Mouse (Mus musculus): ENCODE results near the gene Tmem121b. TPM values are rescaled to one million over a fixed set of nuclear protein-coding genes. Genes with fewer than 3 reads are reported as not detected.

Tmem121b gene
- total RNA-seq, 2 experiments from 2014 or later = 37.4 to 40.7 TPM

DNA sequence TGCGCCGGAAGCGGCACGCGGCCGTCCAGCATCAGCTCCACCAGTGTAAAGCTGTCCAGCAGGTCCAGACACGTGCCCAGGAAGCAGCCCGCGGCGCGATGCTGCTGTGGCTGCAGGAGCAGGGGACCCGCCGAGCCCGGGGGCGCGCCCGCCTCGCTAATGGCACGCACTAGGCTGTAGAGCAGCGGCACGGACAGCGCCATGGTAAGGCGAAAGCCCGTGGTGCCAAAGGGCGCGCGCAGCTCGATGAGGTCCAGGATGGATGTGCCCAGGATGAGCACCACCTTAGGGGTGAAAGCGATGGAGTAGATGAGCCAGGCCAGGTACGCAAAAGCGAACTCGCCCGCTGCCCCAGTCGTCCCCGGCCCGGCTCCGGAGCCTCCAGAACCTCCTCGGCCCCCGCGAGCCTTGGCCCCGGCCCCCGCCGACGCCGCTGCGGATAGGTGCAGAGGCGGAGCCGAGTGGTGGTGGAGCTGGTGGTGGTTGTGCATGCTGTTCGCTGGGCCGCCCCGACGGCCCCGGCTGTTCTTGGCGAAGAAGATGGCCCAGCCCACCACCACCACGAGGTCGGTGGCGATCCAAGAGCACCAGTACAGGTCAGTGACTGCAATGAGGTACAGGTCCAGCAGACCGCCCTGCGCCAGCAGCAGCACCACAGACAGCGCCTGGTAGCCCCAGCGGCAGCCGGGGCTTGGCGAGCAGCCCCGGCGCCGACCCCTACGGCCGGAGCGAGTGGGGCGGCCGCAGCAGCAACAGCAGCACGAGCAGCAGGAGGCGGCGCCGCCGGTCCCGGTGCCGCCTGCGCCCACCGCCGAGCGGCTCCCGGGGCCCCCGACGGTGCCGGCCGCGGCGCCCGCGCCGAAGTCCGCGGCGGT lies 871 bp downstream of the Tmem121b start:
- DNase-seq (ENCODE audit: low spot score in 2 of 2) = peak in 1 of 2 experiments; percentile 40

GRCm38 (mm10) chr6:120491862-120492498 lies 1.6 kb downstream of the Tmem121b start:
- no peak for DNase-seq (ENCODE audit: low spot score in 2 of 2)

GRCm38 (mm10) chr6:120491064-120491463 lies 2.5 kb downstream of the Tmem121b start:
- DNase-seq (ENCODE audit: low spot score in 2 of 2) = no peak

DNA sequence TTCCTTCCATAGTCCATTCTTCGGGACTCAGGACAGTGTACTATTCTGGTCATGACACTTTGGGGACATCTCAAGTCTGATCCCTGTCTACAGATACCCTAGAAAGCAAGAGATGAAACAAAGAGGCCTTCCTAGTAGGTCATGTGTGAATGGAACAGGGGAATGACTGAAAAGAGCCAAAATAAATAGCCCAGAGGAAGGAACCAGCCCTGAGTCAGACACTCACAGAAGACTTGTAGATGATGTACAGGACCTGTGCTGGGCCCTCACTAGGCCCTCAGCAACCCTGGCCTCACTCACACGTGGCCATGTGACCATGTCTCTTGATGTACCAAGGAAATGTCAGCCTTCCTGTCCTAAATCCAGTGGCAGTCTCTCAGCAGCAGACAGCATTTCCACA lies 4.1 kb downstream of the Tmem121b start:
- no peak for DNase-seq (ENCODE audit: low spot score in 2 of 2)

GRCm38 (mm10) chr6:120488647-120489046 lies 5.0 kb downstream of the Tmem121b start:
- DNase-seq (ENCODE audit: low spot score in 2 of 2) = peak in 1 of 2 experiments; percentile 65

DNA sequence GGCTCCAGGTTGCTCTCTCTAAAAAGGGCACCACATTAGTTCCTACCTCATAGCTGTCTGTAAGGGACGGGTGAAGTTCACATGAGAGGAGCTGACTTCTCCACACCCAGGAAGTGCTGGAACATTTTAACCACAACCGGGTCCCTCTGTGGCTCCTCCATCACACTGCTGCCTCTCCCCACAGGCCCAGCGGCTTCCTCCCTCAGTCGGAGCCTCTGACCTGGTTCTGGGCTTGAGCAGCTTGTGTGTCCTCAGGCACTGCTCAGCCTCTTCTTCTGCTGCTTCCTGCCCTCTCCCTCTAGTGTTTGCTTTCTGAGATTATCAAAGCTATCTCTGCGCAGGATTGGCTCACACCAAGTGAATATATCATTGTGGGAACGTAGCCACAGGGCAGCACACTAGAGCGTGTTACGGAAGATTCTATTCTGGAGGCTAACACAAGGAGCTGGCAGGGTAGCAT lies 7.5 kb downstream of the Tmem121b start:
- no peak for DNase-seq (ENCODE audit: low spot score in 2 of 2)

DNA sequence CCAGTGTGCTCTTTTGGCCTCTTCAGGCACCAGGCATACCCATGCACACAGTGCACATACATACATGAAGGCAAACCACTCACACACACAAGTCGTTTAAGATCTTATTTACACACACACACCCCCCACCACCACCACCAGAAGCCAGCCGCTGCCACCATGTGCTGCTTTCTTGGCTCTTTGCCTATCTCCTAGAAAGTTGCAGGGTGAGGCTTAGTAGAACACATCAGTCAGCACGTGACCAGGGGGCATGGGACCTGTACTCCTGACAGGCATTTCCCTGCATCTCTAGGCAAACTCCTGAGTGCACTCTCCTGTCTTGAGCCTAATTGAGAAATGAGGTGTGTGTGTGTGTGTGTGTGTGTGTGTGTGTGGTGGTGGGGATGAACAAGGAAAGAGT lies 8.6 kb downstream of the Tmem121b start:
- no peak for DNase-seq (ENCODE audit: low spot score in 2 of 2)

GRCm38 (mm10) chr6:120483211-120483626 lies 10.4 kb downstream of the Tmem121b start:
- peak in 1 of 2 experiments; percentile 68 for DNase-seq (ENCODE audit: low spot score in 2 of 2)

GRCm38 (mm10) chr6:120482756-120483155 lies 10.9 kb downstream of the Tmem121b start:
- DNase-seq (ENCODE audit: low spot score in 2 of 2) = no peak

- DNase-seq (ENCODE audit: low spot score in 2 of 2) = no peak
Measured at GRCm38 (mm10) chr6:120482021-120482420, 11.6 kb downstream of the Tmem121b start.

DNA sequence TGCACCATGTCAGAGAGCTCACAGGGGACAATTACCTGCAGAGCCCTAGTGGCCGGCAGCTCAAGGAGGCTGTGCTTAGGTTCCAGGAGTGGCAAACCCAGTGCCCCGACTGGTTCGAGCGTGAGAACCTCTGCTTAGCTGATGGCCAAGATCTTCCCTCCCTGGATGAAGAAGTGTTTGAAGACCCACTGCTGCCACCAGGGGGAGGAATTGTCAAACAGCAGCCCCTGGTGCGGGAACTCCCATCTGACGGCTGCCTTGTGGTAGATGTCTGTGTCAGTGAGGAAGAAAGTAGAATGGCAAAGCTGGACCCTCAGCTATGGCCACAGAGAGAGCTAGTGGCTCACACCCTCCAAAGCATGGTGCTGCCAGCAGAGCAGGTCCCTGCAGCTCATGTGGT lies 12.1 kb downstream of the Tmem121b start:
- no peak for DNase-seq (ENCODE audit: low spot score in 2 of 2)

- peak; percentile 64 to 76 for DNase-seq (ENCODE audit: low spot score in 2 of 2)
Measured at GRCm38 (mm10) chr6:120480361-120480760, 13.2 kb downstream of the Tmem121b start.

- DNase-seq (ENCODE audit: low spot score in 2 of 2) = no peak
Measured at GRCm38 (mm10) chr6:120479302-120479701, 14.3 kb downstream of the Tmem121b start.

GRCm38 (mm10) chr6:120475288-120475687 lies 18.3 kb downstream of the Tmem121b start:
- no peak for DNase-seq (ENCODE audit: low spot score in 2 of 2)

DNA sequence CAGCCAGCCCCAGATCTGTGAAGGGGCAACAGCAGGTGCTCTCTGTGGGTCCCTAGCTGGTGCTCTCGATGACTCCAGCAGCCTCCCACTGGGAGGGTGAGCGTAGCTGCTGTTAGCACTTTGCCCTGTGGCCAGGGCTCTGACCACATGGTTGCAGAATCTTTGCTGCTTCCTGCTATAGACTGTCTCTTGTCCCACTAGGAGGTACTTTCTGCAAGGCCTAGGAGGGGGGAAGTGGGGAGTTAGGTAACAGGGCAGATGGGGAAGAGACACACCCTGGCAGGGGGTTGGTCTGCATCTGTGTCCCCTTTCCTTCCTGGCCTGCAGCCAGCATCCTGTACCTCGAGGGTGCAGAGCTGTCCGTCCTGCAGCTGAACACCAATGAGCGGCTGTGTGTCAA lies 20.2 kb downstream of the Tmem121b start:
- no peak for DNase-seq (ENCODE audit: low spot score in 2 of 2)

DNA sequence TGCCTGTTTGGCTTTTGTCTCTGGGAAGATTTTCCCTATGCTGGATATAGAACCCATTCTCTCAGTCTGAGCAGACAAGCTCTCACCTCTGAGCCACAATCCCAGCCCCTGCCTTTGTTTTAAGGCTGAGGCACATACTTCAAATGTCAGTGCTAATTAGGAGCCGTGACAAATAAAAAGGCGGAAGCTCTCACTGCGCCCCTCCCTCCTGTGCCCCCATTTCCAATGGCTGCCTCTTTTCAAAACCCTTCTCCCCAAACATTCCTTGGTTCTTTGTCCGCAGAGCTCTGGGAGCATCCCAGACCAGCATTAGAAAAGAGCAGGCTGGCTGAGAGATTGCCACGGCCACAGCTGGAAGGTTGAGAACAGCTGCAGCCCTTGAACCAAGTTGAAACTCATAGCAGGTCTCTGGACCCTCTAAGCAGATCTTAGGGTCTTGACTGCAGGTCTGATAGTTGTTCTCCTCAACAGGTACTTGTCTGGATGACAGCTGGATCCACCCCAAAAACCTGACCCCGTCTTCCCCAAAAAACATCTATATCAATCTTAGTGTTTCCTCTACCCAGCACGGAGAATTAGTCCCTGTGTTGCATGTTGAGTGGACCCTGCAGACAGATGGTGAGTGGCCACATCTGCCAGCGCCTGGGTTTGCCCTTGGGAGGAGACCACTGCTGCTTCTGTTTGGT lies 21.0 kb downstream of the Tmem121b start:
- no peak for DNase-seq (ENCODE audit: low spot score in 2 of 2)

DNA sequence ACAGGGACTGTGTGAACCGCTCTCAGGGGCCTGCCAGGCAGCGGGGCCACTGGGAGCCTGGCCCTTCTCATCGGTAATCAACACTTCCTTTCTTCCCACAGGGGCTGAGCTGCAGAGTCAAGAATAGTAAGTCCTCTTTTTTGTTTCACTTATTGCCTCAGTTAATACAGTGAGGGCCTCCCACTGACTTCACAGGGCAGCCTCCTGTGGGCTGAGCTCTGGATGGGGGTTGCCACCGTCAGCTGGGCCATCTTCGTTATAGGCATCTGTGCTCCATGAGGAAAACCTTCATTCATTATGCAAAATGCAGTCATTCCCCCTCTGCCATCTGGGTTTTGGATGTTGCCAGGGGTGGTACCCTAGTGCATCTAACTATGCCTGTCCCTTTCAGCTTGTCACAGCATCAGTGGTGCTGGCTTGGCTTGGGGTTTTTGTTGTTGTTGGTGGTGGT lies 21.6 kb downstream of the Tmem121b start:
- peak in 1 of 2 experiments; percentile 67 for DNase-seq (ENCODE audit: low spot score in 2 of 2)

DNA sequence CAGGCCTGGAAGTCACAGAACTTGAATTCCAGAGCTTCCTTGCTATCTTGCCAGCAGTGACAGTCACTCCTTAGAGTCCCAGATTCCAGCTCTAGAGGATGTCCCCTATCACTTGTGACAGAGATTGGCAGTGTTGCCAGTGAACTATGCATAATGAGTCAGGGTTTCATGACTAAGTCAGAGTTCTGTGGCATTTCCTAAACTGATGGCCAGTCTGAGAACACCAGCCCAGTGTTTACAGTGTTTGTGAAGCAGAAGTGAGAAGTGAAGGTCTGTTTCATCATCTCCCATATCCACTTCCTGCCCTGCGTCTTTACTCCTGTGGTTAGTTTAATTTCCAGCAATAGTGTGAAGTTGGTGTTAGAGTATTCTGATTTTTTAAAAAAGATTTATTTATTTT lies 22.9 kb downstream of the Tmem121b start:
- DNase-seq (ENCODE audit: low spot score in 2 of 2) = no peak

DNA sequence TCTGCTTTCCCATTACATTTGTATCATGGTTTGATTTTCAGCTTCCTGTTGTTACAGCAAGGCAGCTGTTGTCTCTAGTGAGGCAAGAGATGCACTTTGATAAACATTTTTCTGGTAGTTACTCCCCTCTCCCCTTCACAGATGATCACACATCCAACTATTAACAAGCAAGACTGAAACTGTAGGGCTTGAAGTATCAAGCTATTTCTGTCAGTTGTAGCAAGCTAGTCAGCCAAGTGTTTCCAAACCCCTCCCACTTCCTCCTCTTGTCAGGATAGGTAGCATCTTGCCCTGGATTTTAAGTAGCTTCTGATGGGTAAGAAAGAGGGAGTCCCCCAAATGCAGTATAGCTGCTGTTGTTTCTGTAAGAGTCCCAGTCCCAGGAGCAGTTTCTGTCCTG lies 23.8 kb downstream of the Tmem121b start:
- DNase-seq (ENCODE audit: low spot score in 2 of 2) = no peak

- no peak for DNase-seq (ENCODE audit: low spot score in 2 of 2)
Measured at GRCm38 (mm10) chr6:120469268-120469667, 24.3 kb downstream of the Tmem121b start.

DNA sequence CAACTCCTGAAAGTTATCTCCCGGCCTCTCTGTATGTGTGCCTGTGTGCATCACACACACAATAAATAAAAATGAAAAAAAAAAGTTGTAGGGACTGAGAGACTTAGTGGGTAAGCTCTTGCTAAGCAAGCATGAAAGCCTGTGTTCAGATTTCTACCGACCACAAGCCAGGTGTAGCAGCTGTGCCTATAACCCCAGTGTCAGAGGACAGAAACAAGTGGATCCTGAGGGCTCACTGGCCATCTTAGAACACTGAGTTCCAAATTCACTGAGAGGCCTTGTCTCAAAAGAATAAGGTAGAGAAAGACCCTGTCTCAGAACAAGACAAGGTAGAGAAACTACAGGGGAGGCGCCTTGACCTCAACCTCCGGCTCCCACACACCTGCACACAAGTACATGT lies 25.3 kb downstream of the Tmem121b start:
- DNase-seq (ENCODE audit: low spot score in 2 of 2) = no peak

Measured in layer of hippocampus, adult 18-20 months (tissue).